Mouse (Mus musculus) heart, adult 9 months (tissue): ENCODE measurements around the gene Tmem30b.
"Not testable (repeated sequence)": the region's sequence is repeated elsewhere in the genome, so short reads cannot be mapped to it uniquely, and the experiment has no call there.

Experiments
- DNase-seq, 2 experiments: peaks; one replicate each; pipeline ENCODE4 v3.0.0; 2022; ENCODE audit warnings: low spot score in 2 of 2

Gene Tmem30b

DNA sequence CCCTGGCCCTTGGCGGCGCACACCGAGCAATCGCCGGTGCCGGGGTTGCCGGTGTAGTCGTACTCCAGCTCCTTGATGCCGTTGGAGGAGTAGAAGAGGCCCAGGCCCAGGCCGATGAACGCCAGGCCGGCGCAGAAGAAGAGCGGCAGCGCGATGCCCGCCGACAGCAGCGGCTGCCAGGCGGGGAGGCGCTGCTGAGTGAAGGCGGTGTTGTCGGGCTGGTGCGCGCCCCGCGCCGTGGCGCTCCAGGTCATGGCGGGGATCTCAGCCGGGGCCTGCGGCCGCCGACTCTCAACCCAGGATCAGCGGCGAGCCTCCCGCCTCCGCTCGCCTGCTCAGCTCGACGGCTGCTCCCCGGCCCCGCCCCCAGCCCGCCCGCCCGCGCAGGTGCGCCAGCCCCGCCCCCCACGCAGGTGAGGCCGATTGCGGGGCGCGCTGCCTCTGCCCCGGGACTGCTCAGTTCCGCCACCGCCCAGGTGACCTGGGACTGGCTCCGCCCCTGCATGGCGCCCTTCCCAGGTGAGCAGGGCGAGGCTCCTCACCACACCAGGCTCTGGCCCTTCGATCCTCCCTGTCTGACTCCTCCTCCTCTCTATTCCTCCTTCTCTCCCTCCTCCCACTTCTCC, at the start of gene Tmem30b:
TSS of gene Tmem30b (minus strand) at position 307 of the 626 bp plus-strand sequence.
- DNase-seq = no peak

DNA sequence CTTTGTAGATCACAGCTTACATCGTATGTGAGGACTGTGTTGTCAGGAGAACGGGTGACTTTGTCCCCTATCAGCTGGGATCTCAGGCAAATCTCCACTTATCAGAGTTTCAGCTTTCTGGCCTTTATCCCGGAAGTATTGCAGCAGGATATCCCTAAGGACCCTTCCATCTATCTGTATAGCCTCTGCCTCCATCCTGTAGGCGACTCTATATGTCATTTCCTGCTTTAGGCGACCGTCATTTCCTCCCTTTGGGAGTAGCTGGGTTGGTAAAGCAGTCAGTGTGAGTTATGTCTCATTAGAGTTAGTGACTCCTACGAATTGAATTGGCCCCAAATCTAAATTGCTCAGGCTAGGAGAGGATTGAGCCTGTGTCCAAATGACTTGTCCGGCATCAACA, 49.0 kb upstream of the Tmem30b start:
- no peak for DNase-seq

DNA sequence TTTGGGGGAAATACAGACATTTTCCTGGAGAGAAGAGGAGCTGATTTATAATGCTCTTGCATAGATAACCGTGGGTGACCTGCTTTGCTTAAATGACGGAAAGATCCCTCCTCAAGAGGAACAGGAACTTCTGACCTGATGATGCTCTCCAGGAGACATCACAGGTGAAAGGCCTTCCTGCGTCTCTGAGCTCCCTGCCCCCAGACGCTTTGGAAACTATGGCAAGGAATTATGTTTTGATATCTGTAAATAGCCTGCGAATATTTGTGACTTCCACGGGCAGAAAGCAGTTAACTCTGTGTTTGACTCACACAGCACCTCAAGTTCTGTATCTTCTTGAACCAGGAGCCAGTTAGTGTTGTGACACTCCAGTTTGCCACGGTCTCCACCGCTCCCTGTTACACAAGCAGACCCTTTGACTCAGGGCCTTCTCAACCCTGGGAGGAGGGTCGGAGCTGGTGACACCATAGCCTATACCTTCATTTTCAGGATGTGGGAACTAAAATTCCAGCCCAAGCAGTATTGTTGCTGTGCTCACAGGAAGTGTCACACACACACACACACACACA, 48.1 kb upstream of the Tmem30b start:
- DNase-seq = no peak

DNA sequence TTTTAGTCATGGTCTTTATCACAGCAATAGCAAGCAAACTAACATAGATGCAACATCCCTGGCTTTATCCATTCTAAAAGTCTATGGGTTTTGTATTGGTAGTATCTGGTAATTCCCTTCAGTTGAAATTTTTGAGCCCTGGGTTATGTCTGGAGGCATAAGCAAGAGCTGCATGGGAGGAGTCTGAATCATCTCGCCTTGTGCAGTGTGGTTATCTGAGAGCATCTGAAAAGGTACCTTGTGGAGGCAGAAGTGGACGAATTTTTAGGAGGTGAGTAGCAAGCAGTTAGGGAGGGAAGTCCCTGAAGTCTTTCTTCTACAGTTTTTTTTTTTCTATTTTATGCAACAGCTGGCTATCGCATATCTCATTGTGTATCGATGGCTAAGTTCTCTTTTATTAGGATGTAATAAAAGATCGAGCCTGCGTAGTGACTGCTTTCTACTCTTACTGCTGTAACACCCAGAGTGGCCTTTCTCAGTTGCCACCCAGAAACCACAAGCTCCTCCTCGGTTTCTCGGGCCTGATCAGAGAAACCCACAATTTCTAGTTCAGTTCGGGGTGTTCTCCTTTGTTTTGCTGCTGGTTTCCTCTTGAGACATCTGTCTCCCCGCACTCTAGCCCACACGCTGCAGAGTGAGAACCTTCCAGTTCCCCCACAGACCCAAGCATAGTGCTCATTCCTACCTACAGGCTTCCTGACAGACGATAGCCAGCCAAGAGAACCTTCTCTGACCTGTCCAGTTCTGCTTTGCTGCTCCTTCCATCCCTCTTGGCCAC, 47.0 kb upstream of the Tmem30b start:
- DNase-seq = no peak

DNA sequence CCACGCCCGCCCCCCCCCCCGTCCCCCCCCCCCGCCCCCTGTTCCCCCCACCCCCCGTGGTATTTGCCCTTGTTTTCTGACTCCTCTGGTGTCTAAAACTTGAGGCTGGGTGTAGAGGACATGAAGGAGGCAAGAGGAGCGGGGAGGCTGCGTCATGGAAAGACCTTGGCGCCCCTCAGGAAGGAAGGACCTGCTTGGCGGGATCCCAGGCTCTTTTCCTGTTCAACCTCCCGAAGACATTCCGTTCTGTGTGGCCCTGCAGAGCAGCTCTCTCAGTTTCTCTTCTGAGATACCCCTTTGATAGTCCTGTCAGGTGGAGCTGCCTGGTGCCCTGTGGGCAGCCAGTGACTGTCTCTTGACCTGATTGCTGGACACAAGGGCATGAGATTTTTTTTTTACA, 45.4 kb upstream of the Tmem30b start:
- peak; percentile 85 to 89 for DNase-seq

DNA sequence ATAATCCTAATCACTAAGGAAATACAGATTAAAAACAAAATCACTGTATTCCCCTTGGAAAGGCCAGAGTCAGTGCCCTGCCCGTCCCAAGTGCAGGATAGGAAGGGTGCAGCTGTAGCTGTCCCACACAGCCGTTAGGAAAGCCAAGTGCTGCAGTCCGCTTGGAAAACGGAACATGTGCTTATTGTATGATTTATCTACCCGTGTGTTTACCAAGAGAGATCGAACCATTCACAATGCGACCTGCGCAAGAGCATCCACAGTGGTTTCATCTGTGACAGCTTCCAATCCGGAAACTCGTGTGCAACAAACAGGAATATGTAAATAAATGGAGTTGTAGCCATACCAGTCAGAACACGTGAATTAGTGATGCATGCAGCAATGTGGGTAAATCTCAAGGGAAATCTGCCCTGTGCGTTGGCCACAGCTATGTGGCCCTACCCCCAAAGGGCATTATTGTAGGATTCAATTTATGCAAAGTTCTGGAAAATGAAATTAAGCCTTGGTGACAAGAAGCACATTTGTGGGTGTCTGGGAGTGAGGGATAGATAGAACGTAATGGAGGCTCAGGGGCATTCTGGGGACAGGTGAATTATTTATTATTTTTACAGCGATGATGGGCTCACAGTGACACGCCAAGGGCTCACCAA, 44.6 kb upstream of the Tmem30b start:
- DNase-seq = no peak

DNA sequence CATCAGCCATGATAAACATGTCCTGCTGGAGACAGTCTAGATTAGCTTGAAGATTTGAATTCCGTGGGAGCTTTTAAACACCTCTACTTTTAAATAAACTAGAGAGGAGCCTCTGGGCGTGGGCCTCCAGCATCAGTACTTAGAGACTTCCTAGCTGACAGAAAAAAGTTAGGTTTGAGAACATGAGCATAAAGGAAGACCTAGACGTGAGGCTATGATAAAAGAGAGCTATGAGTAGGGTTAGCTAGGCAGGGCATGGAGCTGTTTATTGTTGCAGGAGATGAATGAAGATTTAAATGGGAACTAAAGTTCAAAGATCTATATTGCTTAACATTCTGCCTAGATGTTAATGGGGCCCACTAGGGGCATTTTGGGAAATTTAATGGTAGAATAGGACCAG, 41.1 kb upstream of the Tmem30b start:
- no peak for DNase-seq

DNA sequence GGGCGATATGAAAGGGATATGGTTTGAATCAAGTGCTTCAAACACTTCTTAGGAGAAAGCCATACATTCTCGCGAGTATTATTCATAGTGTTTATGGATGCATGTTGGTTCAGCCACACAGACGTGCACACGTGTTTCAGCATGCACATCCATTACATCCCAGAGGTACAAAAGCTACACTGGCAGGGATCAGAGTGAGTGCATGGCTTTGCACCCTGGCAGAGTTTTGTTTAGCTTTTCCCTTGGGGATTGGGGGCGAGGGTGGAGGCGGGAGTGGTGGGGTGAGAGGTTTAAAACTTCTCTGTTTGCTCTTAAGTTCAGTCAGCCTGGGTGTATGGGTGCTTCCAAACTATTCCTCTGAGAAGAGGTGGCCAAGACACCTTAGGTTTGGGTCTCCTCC, 39.7 kb upstream of the Tmem30b start:
- no peak for DNase-seq

DNA sequence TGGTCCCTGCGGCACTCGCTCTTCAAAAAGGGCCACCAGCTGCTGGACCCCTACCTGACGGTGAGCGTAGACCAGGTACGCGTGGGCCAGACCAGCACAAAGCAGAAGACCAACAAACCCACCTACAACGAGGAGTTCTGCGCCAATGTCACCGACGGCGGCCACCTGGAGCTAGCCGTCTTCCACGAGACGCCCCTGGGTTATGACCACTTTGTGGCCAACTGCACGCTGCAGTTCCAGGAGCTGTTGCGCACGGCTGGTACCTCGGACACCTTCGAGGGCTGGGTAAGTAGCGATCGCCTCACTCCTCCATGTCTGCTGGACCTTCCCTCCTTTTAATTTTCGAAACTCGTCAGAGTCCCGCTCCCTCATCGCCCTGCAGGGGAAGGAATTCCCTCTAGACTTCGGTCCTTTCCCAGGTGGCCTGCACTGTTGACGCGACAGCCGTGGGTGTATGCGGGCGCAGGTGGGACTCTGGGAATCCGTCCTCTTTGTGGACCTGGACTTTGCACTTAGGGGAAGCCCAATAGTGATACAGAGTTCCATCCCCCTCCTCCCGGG, 39.1 kb upstream of the Tmem30b start:
- DNase-seq = no peak

DNA sequence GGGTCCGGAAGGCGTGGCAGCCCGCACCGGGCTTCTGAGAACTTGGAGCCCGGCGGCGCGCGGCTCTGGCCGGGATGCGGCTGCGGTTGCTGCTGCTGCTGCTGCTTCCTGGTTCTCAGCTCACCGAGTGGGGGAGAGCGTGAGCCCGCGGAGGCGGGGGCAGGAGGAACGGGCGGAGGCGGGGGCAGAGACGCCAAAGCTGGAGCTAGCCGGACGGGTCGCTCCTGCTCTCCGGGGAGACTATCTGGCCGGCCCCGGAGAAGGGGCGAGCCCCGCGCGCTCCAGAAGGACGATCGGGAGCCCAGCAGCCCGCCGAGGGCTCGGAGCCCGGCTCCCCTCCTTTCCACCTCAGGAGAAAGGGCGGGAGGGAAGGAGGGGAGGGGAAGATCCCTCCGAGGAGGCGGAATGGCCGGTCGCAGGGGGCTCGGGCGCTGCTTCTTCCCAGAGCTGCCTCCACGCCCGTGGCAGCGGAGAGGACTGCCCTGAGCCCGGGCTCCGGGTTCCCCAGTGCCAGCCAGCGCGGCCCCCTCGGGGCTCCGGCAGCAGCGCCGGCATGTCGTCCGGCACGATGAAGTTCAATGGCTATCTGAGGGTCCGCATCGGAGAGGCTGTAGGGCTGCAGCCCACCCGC, 38.5 kb upstream of the Tmem30b start, which contains the start of gene Prkch:
TSS of gene Prkch (plus strand) at position 187 of the 631 bp plus-strand sequence.
- DNase-seq = peak; percentile 81 to 85

DNA sequence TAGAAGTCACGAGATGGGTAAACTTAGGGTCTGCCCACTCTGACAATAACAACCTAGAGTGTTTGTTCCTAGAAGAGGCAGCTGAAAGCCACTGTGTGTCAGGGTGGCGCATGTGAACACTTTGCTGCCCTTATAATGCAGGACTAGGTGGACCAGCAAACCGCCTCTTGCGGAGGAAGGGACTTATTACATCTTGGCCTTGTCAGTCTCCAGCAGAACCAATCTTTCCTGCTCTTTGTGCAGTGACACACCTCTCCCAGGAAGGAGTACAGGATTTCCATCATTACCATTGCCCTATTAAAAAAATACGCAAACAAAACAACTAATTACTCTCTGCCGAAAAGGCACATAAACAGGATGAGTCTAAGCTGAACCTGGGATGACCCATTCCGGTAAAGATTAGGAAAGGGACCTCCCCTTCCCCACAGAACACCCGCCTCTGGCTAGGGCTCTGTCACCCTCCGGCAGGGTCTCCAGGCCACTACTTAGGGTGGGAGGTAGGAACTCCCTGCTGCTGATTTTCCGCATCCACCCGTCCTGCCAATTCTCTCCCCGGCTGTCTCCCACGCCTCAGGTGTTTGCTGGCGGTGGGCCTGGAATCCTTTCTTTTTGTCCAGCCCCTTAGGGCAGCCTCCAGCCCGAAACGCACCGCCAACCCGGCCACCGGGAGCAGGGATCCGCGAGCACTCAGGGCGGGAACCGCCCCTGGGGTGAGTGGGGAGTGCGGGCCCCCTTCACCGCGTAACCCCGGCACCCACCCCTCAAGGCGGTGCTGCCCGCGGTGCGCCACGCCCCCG, 37.8 kb upstream of the Tmem30b start:
- peak; percentile 47 to 74 for DNase-seq

DNA sequence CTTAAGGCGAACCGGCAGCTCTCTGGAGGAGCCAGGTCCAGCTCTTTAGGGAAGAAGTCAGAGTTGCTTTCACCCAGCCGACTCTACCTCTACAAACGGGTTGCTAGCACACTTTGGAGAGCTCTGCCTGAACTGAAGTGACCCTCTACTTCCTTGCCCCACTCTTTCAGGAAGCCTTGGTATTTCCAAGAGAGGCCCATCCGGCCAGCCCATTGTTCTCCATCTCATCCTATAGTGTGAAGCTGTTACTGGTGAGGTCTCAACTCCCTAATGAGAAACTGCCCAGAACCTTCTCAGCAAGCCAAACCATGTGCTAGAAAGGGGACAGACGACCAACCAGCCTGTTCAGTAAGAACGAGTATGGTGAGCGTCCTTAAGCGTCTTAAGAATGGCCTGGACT, 37.1 kb upstream of the Tmem30b start:
- DNase-seq = peak; percentile 30 to 64

DNA sequence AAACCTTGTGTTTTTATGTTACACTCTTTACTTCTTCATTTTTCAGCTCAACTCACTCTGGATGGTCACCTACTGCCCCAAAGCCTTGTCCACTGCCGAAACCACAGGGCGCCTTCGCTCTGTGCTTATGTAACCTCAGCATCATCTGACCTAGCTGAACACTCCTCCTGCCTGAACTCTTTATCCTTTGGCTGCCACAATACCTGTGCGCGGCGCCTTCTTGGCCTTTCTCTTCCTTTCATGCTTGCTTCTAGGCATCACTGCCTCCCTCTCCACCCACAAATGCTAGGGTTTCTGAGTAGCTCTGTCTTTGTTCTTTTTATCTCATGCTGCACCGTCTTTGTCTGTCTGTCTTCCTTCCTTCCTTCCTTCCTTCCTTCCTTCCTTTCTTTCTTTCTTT, 34.6 kb upstream of the Tmem30b start:
- no peak for DNase-seq

DNA sequence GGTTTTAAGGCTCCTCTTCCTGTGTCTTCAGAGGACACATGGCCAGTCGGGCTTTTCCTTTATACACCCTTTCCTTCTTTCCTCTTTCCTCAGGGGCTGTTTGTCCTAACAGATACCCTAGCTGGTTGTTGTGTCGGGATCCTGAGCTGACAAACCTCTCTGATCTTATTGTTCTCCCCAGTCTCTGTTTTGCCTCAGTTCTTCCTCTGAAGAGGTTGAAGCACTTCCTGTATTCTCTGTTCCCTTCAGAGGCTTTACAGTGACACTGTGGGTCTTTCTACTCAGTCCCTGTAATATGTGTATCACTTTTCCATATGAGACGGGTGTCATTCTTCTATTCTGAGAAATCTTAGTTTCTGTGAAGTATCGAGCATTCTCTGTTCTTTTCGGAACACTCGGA, 31.9 kb upstream of the Tmem30b start:
- no peak for DNase-seq

DNA sequence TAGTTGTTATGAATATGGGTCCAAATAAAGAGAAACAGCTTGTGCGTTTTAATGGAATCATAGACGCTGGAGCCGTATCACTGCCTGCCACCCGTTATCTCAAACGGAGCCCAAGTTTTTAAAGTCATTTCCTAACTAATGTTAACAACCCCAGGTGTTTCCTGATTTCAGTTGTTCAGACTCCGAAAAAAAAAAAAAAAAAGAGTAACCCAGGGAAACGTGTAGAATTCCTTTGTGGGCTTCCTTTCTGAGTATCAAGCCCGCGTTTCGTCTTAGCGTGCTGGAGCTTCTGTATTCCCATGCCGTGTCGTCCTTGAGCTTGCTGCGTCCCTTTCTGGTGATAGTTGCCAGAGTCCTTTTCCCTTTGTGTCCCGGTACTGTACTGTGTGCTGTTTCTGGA, 28.4 kb upstream of the Tmem30b start:
- DNase-seq = peak in 1 of 2 experiments; percentile 40

DNA sequence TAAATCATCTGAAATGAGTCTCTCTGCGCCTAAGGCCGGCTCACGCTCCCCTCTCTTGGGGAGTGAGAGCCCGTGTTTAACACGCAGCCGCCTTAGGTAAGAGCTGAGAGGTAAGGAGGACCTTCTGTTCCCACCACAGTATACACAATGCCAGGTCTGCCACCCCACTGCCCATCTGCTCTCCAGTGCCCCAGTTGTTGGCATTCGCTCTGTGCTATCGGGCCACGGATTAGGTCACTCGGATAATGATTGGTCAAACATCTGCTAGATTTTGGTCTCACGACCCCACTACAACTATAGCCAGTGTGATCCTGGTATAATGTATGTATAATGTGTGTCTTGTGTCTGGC, 19.4 kb upstream of the Tmem30b start:
- DNase-seq = no peak

DNA sequence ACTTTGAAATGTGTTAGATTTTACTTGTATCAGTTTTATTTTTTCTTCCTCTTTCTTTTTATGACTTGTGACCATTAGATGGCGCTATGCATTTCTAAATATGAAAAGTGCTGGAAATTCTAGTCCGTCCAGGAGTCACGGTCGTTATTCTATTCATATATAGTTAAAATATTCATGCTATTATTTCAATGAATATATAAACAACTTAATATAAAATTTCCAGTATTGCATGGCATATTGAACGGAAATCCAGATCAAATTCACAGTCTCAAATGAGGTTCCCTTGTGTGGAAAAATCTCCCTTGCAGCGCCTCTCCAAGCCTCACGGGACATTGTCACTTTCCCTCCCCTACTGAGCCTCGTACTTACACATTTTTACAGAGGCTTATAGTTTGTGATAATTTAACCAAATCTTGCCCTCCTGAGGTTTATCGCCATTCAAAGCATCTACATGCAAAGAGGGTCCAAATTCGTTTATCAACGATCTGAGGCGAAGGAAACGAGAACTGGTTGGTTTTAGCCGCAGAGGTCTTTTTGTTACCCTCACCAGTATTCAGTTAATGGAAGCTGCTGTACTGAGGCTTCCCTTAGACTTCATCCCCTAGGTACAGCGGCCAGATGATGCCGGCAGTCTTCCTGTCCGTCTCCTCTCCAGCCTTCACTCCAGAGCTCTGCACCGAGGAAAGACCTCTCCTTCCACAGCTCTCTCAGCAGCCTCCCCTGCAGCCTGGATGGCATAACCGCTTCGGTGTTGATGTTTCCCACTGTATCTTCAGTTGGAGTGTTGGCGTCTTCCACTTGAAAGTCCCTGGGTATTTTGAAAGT, 18.8 kb upstream of the Tmem30b start:
- no peak for DNase-seq

DNA sequence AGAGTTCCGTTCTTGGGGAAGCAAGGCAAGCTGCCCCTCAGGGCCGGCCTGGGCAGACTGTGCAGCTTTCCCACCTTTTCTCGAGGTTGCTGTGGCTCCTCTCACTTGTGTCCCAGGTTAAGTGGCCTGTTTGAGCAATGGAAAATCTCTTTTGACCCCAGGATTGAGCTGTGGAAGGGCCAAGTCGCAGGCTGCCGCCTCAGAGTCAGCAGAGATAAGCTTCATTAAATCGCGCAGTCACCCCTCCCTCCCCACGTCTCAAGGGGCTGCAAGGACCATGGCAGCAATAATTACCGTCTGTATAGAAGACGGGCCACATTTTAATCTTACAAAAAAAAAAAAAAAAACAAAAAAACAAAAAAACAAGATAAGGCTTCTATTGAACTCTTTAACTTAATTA, 18.0 kb upstream of the Tmem30b start:
- DNase-seq = no peak

DNA sequence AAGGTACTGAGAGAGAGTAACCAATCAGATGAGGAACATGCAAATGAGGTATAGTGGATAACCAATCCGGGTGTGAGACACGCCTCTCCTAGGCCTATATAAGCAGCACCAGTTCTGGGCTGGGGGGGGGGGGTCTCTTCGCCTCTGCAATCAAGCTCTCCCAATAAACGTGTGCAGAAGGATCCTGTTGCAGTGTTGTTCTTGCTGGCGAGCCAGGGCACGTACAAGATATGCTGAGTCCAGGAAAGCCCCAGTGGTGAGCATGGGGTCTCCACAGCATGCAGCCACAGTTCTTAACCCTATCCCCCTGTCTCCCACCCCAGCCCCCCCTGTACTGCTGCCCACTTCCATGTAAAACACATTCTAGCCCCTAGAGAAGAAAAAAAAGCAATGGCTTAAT, 16.9 kb upstream of the Tmem30b start:
- DNase-seq = not testable (repeated sequence)

DNA sequence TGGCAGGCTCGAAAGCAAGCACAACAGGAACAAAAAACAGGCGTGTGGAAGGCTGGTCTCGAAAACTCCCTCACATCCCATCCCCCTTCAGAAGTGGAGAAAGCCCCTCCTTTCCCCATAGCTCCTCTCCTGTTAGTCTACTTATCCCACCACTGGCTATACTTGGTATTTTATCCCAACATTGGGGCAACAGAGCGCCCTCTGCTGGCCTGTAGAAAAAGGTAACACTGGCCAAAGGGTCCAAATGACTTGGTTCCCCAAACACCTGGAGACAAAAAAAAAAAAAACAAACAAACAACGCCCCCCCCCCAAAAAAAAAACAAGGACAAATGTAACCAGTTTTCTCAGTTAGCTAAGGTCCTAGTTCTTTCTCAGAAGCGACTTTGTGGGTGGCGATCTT, 13.9 kb upstream of the Tmem30b start:
- no peak for DNase-seq
